Mouse (Mus musculus) MEL (cell line): ENCODE results near the gene Mbtd1. TPM values are rescaled to one million over a fixed set of nuclear protein-coding genes. Genes with fewer than 3 reads are reported as not detected.

Experiments used
- DNase-seq: peaks from one replicate; pipeline ENCODE4 v3.0.0; 2011; ENCODE audit warnings: low read depth, low spot score
- H3K27ac ChIP-seq: 2 replicates; pipeline ENCODE4 v1.5.1; 2012; ENCODE audit warnings: low read depth, mild to moderate bottlenecking, control low read depth, low read length, moderate library complexity; ENCODE audit not compliant: control insufficient read depth
- H3K27me3 ChIP-seq, 2 experiments: fragments of 150-350 bp in 1 of 2; sonication (generic) in 1 of 2; 2 replicates each; pipeline ENCODE4 v1.6.1; 2012; ENCODE audit warnings: low read length in 2 of 2, mild to moderate bottlenecking in 2 of 2, improper control_type of control experiment in 1 of 2, moderate library complexity in 1 of 2; ENCODE audit not compliant: insufficient read depth in 2 of 2, control insufficient read depth in 1 of 2
- H3K36me3 ChIP-seq, 2 experiments: 2 replicates each; pipeline ENCODE4 v1.6.1; 2012 to 2014; ENCODE audit warnings: low read length in 2 of 2, improper control_type of control experiment in 1 of 2, inconsistent platforms in 1 of 2, mild to moderate bottlenecking in 1 of 2; ENCODE audit not compliant: insufficient read depth in 2 of 2, control insufficient read depth in 1 of 2
- H3K4me1 ChIP-seq, 2 experiments: fragments of 150-350 bp in 1 of 2; sonication (generic) in 1 of 2; 2 replicates each; pipeline ENCODE4 v1.6.1; 2012; ENCODE audit warnings: low read length in 2 of 2, improper control_type of control experiment in 1 of 2, mild to moderate bottlenecking in 1 of 2; ENCODE audit not compliant: insufficient read depth in 2 of 2, control insufficient read depth in 1 of 2
- H3K4me3 ChIP-seq, 2 experiments: fragments of 150-350 bp in 1 of 2; sonication (generic) in 1 of 2; 2 replicates each; pipeline ENCODE4 v1.5.1; 2012; ENCODE audit warnings: low read depth in 2 of 2, low read length in 2 of 2, mild to moderate bottlenecking in 2 of 2, moderate library complexity in 2 of 2, control low read depth in 1 of 2, improper control_type of control experiment in 1 of 2; ENCODE audit not compliant: control insufficient read depth in 1 of 2, insufficient read depth in 1 of 2
- H3K79me2 ChIP-seq: 2 replicates; pipeline ENCODE4 v1.6.1; 2012; ENCODE audit warnings: mild to moderate bottlenecking, low read length, moderate library complexity; ENCODE audit not compliant: control insufficient read depth, poor library complexity, insufficient read depth
- H3K9ac ChIP-seq: 2 replicates; pipeline ENCODE4 v1.6.1; 2012; ENCODE audit warnings: low read depth, mild to moderate bottlenecking, control low read depth, low read length, moderate library complexity; ENCODE audit not compliant: control insufficient read depth, poor library complexity, severe bottlenecking
- H3K9me3 ChIP-seq: fragments of 150-350 bp; sonication (generic); replicated peaks from 2 replicates; pipeline ENCODE4 v1.6.1; 2012; ENCODE audit warnings: mild to moderate bottlenecking, low read length, improper control_type of control experiment, moderate library complexity; ENCODE audit not compliant: insufficient read depth
- CHD2 ChIP-seq: IDR thresholded peaks from 2 replicates; pipeline ENCODE4 v1.6.1; 2011; ENCODE audit warnings: low read length, improper control_type of control experiment
- CTCF ChIP-seq, 3 experiments: IDR thresholded peaks in 2 of 3; conservative IDR thresholded peaks in 1 of 3; 2 replicates each; pipeline ENCODE4 v1.5.1; 2011 to 2012; ENCODE audit warnings: low read length in 3 of 3, low read depth in 2 of 3, mild to moderate bottlenecking in 2 of 3, improper control_type of control experiment in 1 of 3, inconsistent platforms in 1 of 3, mixed read lengths in 1 of 3, moderate library complexity in 1 of 3; ENCODE audit not compliant: control insufficient read depth in 1 of 3, insufficient read depth in 1 of 3, poor library complexity in 1 of 3, severe bottlenecking in 1 of 3
- ELF1 ChIP-seq: IDR thresholded peaks from 2 replicates; pipeline ENCODE4 v1.6.1; 2014; ENCODE audit warnings: low read depth, mild to moderate bottlenecking, inconsistent platforms, low read length, improper control_type of control experiment, moderate library complexity
- EP300 ChIP-seq, 2 experiments: IDR thresholded peaks; 2 replicates each; pipeline ENCODE4 v1.6.1; 2011; ENCODE audit warnings: improper control_type of control experiment in 2 of 2, low read length in 2 of 2, low read depth in 1 of 2, mild to moderate bottlenecking in 1 of 2
- MAFK ChIP-seq: IDR thresholded peaks from 2 replicates; pipeline ENCODE4 v1.6.1; 2011; ENCODE audit warnings: low read depth, mild to moderate bottlenecking, low read length, improper control_type of control experiment, borderline replicate concordance
- MAZ ChIP-seq: IDR thresholded peaks from 2 replicates; pipeline ENCODE4 v1.6.1; 2012; ENCODE audit warnings: low read depth, mild to moderate bottlenecking, inconsistent platforms, low read length, improper control_type of control experiment
- MYB ChIP-seq: IDR thresholded peaks from 2 replicates; pipeline ENCODE4 v1.6.1; 2011; ENCODE audit warnings: mild to moderate bottlenecking, low read depth, low read length, improper control_type of control experiment
- MYC ChIP-seq: IDR thresholded peaks from 2 replicates; pipeline ENCODE4 v1.6.1; 2011; ENCODE audit warnings: low read depth, mild to moderate bottlenecking, low read length, improper control_type of control experiment, moderate library complexity
- NELFE ChIP-seq: IDR thresholded peaks from 2 replicates; pipeline ENCODE4 v1.6.1; 2011; ENCODE audit warnings: low read depth, low read length, improper control_type of control experiment
- POLR2A ChIP-seq, 2 experiments: IDR thresholded peaks; 2 replicates each; pipeline ENCODE4 v1.6.1; 2011 to 2012; ENCODE audit warnings: low read length in 2 of 2, mild to moderate bottlenecking in 2 of 2, control low read depth in 1 of 2, improper control_type of control experiment in 1 of 2, low read depth in 1 of 2, moderate library complexity in 1 of 2; ENCODE audit not compliant: control insufficient read depth in 1 of 2, insufficient read depth in 1 of 2, poor library complexity in 1 of 2
- POLR2AphosphoS5 ChIP-seq: IDR thresholded peaks from 2 replicates; pipeline ENCODE4 v1.6.1; 2012; ENCODE audit warnings: low read depth, borderline replicate concordance, mild to moderate bottlenecking, inconsistent platforms, low read length, moderate library complexity, mixed read lengths
- RAD21 ChIP-seq: IDR thresholded peaks from 2 replicates; pipeline ENCODE4 v1.6.1; 2011; ENCODE audit warnings: mild to moderate bottlenecking, low read depth, low read length, improper control_type of control experiment
- SIN3A ChIP-seq: IDR thresholded peaks from 2 replicates; pipeline ENCODE4 v1.6.1; 2012; ENCODE audit warnings: low read length, improper control_type of control experiment, inconsistent platforms
- TCF12 ChIP-seq: IDR thresholded peaks from 2 replicates; pipeline ENCODE4 v1.6.1; 2014; ENCODE audit warnings: low read depth, mild to moderate bottlenecking, inconsistent platforms, low read length, improper control_type of control experiment, moderate library complexity
- UBTF ChIP-seq: IDR thresholded peaks from 2 replicates; pipeline ENCODE4 v1.6.1; 2012; ENCODE audit warnings: low read depth, mild to moderate bottlenecking, inconsistent platforms, low read length, improper control_type of control experiment, moderate library complexity, borderline replicate concordance; ENCODE audit not compliant: insufficient read depth
- USF1 ChIP-seq: IDR thresholded peaks from 2 replicates; pipeline ENCODE4 v1.6.1; 2014; ENCODE audit warnings: low read depth, mild to moderate bottlenecking, inconsistent platforms, low read length, improper control_type of control experiment, moderate library complexity
- USF2 ChIP-seq, 2 experiments: IDR thresholded peaks; 2 replicates each; pipeline ENCODE4 v1.6.1; 2011 to 2012; ENCODE audit warnings: improper control_type of control experiment in 2 of 2, low read length in 2 of 2, borderline replicate concordance in 1 of 2, inconsistent platforms in 1 of 2, low read depth in 1 of 2, mild to moderate bottlenecking in 1 of 2; ENCODE audit not compliant: insufficient read depth in 1 of 2
- ZC3H11A ChIP-seq: IDR thresholded peaks from 2 replicates; pipeline ENCODE4 v1.6.1; 2012; ENCODE audit warnings: low read depth, mild to moderate bottlenecking, inconsistent platforms, low read length, improper control_type of control experiment
- ZMIZ1 ChIP-seq: IDR thresholded peaks from 2 replicates; pipeline ENCODE4 v1.6.1; 2012; ENCODE audit warnings: low read depth, mild to moderate bottlenecking, inconsistent platforms, low read length, improper control_type of control experiment, moderate library complexity
- ZNF384 ChIP-seq: IDR thresholded peaks from 2 replicates; pipeline ENCODE4 v1.6.1; 2012; ENCODE audit warnings: low read depth, mild to moderate bottlenecking, inconsistent platforms, low read length, improper control_type of control experiment
- polyA plus RNA-seq, 2 experiments: library from polyadenylated mRNA; stranded (reverse) in 1 of 2; unstranded in 1 of 2; fragments of >175 nt in 1 of 2; fragments of >200 nt in 1 of 2; gene quantifications; 2 replicates each; pipeline versions ENCODE4 v1.2.1 to v1.2.4; 2012; ENCODE audit warnings: low replicate concordance in 2 of 2, low read depth in 1 of 2; ENCODE audit not compliant: insufficient read length in 2 of 2, insufficient read depth in 1 of 2, missing spikeins in 1 of 2
- total RNA-seq: library from RNA; depleted of rRNA; stranded (reverse); fragments of 300-350 nt; gene quantifications from 2 replicates; pipeline ENCODE4 v1.2.3, GENCODE M21; 2012

Mbtd1 gene
- total and polyA plus RNA-seq, 3 experiments = 43.0 to 3,192 (median 51.8) TPM

DNA sequence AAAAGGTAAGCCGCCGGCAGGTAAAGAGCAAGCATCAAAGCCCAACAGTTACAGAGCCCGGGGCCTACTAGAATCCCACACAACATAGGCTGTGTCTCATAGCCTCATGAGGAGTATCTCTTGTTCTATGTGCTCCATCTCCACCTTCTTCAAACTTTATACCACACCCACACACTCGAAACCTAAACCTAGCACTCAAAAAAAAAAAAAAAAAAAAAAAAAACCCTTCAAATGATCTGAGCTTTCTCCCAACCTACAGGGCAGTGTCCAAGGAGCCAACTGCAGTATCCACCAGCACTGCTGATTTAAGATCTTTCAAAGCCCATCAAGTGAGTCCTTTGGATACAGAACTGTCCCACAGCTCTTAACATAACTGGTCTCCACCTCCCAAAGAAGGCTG, 1.6 kb upstream of the Mbtd1 start:
- Histone ChIP-seq H3K9ac (peak overlapping the region; percentile 98), H3K36me3 (peaks cover 28 to 43% of the 10 kb centered on the region in 2 experiments)
- TF ChIP-seq ZC3H11A = no peak
- peak; percentile 61 for TF ChIP-seq ZNF384

DNA sequence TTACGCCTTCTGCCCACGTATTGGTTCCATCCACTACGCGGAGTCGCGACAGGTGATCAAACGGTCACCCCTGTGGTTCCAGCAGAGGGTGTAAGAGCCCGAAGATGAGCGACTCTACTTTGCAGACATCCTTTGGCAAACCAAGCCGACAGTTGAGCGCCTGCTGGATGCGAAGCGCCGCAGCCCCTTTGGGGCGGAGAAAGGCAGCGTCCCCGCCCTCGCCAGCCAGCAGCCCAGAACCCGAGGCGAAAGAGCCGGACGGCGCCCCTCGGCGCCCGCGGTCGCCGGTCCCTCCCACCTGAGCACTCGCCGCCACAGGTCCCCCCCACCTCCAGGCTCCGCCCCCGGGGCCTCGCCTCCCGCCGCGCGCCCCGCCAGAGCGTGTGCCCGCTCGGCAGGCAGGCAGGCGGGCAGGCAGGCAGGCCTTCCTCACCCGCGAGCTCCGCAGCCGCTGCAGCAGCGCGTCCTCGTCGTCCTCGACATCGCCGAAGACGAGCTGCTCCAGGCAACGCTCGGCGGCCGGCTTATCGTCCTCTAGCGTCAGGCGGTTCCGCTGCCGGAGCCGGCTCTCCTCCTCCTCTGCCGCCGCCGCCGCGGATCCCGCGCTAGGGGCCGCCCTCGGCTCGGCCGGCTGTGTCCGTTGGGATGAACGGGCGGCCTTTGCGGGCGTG, 616 bp upstream of the Mbtd1 start:
- peaks cover 56% of the 10 kb centered on the region for H3K79me2 ChIP-seq
- DNase-seq = peak; percentile 91
- peaks cover 33 to 34% of the 10 kb centered on the region in 2 experiments for H3K36me3 ChIP-seq
- H3K9ac ChIP-seq = peak overlapping the region; percentile 98
- peaks cover 7 to 13% of the 10 kb centered on the region in 2 experiments; a peak in 3 of 4 replicates for H3K4me1 ChIP-seq
- peak overlapping the region; percentile 79 to 94 for H3K4me3 ChIP-seq
- H3K27me3 ChIP-seq = no peaks in the 10 kb centered on the region
- H3K9me3 ChIP-seq = no peaks in the 10 kb centered on the region
- TF ChIP-seq ELF1 (no peak), CHD2 (no peak), MYC (no peak), ZMIZ1 (peak; percentile 80), USF2 (IDR thresholded peaks at IDR 0.05; ENCODE audit: borderline replicate concordance in 1 of 2, insufficient read depth in 1 of 2, low read depth in 1 of 2, low read length in 2 of 2) (no peak), EP300 (IDR thresholded peaks at IDR 0.05; ENCODE audit: low read depth in 1 of 2, low read length in 2 of 2) (no peak; a peak in 1 of 4 replicates), UBTF (peak; percentile 71; the same call in 1 of the 2 replicates), RAD21 (no peak; the same call in 1 of the 2 replicates), USF1 (peak; percentile 24; the same call in 1 of the 2 replicates), NELFE (peak; percentile 80), SIN3A (peak; percentile 40; the same call in 1 of the 2 replicates), CTCF (IDR thresholded peaks at IDR 0.05 in 2 of 3, conservative IDR thresholded peaks at IDR 0.05 in 1 of 3; ENCODE audit: control insufficient read depth in 1 of 3, insufficient read depth in 1 of 3, low read depth in 2 of 3, low read length in 3 of 3, poor library complexity in 1 of 3, severe bottlenecking in 1 of 3) (peak in 1 of 3 experiments; percentile 8; a peak in 2 of 6 replicates), MAFK (no peak), POLR2AphosphoS5 (no peak), MYB (no peak), POLR2A (IDR thresholded peaks at IDR 0.05; ENCODE audit: control insufficient read depth in 1 of 2, insufficient read depth in 1 of 2, low read depth in 1 of 2, low read length in 2 of 2, poor library complexity in 1 of 2) (peak; percentile 59 to 98; a peak in 3 of 4 replicates), MAZ (peak; percentile 79; the same call in 1 of the 2 replicates), TCF12 (peak; percentile 23; the same call in 1 of the 2 replicates)
- H3K27ac ChIP-seq = peak overlapping the region; percentile 90

More for the DNA sequence above, 1.6 kb upstream of the Mbtd1 start:
- peaks cover 54% of the 10 kb centered on the region for H3K79me2 ChIP-seq
- H3K27me3 ChIP-seq = no peaks in the 10 kb centered on the region
- no peaks in the 10 kb centered on the region for H3K9me3 ChIP-seq
- peaks cover 5 to 13% of the 10 kb centered on the region in 2 experiments; a peak in 3 of 4 replicates for H3K4me1 ChIP-seq
- H3K4me3 ChIP-seq = peak overlapping the region; percentile 79 to 94
- H3K27ac ChIP-seq = no peak overlapping the region
- no peak for DNase-seq
